Mouse (Mus musculus): Measurements from ENCODE around the gene Tcp11x2. TPM values are rescaled to one million over a fixed set of nuclear protein-coding genes. Genes with fewer than 3 reads are reported as not detected.
A peak's percentile ranks its signal among the peaks of the same experiment; 100 is the strongest.

Gene Tcp11x2
- total RNA-seq (2022): not detected

DNA sequence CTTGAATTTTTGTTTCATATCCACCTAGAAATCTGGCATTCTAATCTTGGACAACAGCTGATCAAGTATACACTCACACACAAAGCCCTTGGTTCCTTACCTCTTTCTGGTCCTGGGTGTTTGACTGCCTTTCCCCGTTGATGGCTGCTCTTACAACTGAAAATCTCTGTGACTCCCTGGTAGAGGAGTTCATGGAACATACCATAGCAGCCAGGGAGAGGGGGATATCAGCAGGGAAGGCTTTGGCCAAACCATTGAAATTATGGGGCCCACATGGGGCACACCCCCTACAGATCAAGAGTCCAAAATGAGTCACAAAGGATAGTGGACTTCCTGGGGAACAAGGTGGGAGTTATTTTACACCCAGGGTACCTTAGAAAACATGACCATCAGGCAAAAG, at the start of gene Tcp11x2:
Tcp11x2 (minus strand) TSS at position 158 of the 400 bp plus-strand sequence.
- no peak for DNase-seq

- no peak for DNase-seq
Observed at GRCm38 (mm10) chrX:135743056-135743355, 49.4 kb upstream of the Tcp11x2 start.

GRCm38 (mm10) chrX:135742304-135743055, 48.9 kb upstream of the Tcp11x2 start, which contains the start of the genes Armcx5 and Gprasp1:
TSS of gene Armcx5 (plus strand) at chrX:135742733.
TSS of gene Gprasp1 (plus strand) at chrX:135742733.
- DNase-seq: peak; percentile 83

DNA sequence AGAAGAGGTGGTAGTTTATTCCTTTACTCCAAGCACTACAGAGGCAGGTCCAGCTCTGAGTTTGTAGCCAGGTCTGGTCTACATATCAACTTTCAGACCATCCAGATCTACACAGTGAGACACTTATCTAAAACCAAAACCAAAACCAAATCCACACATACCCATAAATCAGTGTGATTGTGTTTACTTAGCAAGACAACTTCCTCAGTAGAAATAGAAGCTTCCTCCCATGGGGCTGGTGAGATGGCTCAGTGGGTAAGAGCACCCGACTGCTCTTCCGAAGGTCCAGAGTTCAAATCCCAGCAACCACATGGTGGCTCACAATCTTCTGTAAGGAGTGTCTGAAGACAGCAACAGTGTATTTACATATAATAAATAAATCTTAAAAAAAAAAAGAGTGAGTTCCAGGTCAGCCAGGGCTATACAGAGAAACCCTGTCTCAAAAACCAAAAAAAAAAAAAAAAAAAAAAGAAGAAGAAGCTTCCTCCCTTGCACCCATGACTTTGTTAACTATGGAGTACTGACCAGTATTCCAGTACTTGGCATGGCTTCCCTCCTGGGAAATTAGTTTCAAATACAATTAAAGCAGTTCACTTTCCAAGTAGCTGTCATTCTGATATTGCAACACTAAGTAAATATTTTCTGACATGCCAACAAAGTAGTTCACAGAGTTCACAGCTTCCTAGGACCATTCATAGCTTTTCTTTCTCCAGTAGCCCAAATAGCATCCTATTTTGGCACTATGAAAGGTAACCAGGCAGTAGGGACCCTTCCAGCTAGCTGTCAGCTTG, 45.3 kb upstream of the Tcp11x2 start:
- no peak for DNase-seq

DNA sequence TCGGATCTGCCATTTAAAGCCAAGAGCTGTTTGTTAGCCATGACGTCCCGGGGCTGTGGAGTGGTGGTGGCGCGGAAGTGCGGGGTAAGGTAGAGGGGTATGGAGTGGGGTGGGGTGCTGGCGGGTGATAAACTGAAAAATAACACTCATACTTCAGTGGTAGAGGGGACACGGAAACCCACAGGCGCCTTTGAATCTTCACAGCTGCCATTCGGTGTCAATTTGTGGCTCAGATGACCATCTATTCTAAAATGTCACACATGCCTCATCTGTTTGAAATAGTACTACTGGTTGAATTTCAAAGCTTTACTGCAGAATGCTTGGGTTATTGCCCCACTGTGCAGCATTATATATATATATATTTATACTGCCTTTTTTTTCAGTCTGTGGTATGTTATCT, 31.6 kb upstream of the Tcp11x2 start, which contains the start of gene Tmsb15a:
Tmsb15a (minus strand) TSS at position 101 of the 400 bp plus-strand sequence.
- DNase-seq: no peak

- no peak for DNase-seq
Observed at GRCm38 (mm10) chrX:135712845-135713244, 19.3 kb upstream of the Tcp11x2 start.

GRCm38 (mm10) chrX:135704349-135704748, 10.8 kb upstream of the Tcp11x2 start:
- DNase-seq: no peak

DNA sequence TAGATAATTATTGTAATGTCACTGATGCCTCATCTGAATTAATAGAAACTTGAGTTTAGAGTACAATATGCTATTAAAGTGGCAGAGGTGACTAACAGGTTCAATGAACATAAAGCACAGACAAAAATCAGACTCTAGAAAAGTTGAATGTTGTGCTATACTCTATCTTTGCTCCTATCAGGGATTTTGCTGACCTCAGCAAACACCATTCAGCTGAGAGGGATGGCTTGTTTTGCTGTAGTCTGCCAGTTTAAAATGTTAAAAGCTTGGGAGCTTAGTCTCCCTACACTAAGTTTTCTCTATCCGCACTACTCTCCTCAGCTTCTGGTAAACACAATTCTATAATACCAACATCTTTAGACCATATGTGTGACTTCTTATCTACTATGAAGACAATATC, 9.5 kb upstream of the Tcp11x2 start:
- no peak for DNase-seq

- DNase-seq: no peak
Observed at GRCm38 (mm10) chrX:135687802-135688201, 5.8 kb downstream of the Tcp11x2 start.

GRCm38 (mm10) chrX:135681858-135682257, 11.7 kb downstream of the Tcp11x2 start:
- no peak for DNase-seq

- no peak for DNase-seq
Observed at GRCm38 (mm10) chrX:135652173-135652772, 41.3 kb downstream of the Tcp11x2 start.

DNA sequence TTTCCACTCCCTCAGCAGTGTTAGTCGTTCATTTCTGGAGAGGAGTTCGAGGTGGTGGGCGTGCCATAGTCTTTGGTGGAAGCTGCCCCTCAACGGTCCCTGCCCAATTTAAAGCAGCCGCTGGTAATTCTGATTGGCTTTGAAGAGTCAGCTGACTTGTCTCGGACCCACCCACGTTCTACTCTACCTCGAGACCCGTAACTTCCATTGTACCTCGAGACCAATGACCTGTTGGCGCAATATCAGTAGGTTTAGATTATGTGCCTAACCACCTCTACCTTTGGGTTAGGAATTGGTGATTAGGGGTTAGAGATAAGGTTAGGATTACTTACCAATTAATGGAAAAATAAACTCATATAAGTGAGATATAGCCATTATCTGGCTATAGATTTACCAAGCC, 66.0 kb downstream of the Tcp11x2 start, which contains the start of gene Prame:
Prame (minus strand) TSS at position 101 of the 400 bp plus-strand sequence.
- DNase-seq: no peak

Other genes with a start within 250 kb of the Tcp11x2 start
- not detected for gene AV320801, start 199.2 kb downstream of the Tcp11x2 start, total RNA-seq (2022)
- not detected for gene Nxf7, start 95.0 kb downstream of the Tcp11x2 start, total RNA-seq (2022)
- gene Prame, start 66.1 kb downstream of the Tcp11x2 start, total RNA-seq (2022): not detected
- 1 to 10 TPM in 1 of 4 experiments, not detected in 3; 1.7 TPM for gene Tmsb15a, start 31.5 kb upstream of the Tcp11x2 start, total RNA-seq (2022)
- 10 to 100 TPM; 16.2 to 29.2 (median 18.0) TPM for gene Armcx5, start 48.9 kb upstream of the Tcp11x2 start, total RNA-seq (2022)
- gene Gprasp1, start 48.9 kb upstream of the Tcp11x2 start, total RNA-seq (2022): 100 to 1,000 TPM in 3 of 4 experiments, 10 to 100 TPM in 1; 90.4 to 125 (median 114) TPM
- gene Bhlhb9, start 103.8 kb upstream of the Tcp11x2 start, total RNA-seq (2022): 10 to 100 TPM; 19.4 to 23.1 (median 20.8) TPM
- 10 to 100 TPM; 40.4 to 62.4 (median 48.6) TPM for gene Gprasp2, start 145.2 kb upstream of the Tcp11x2 start, total RNA-seq (2022)